In genomic region chr1:153048147-153048878, GRCm38 (mm10) we compare ENCODE assay signal across 8 mouse cellular contexts.
DNase-seq lines count a peak whose midpoint lies in the region; ATAC-seq and TF ChIP-seq lines count a peak whose summit lies in the region.

No protein-coding gene starts in this region.

- ATAC-seq in intestine, embryonic 15.5 days, result peak; percentile 79

- no peak overlapping the region for H3K4me3 ChIP-seq in intestine, embryonic 15.5 days (replicated peaks)
- no peak overlapping the region for H3K4me3 ChIP-seq in small intestine, adult 2 months (ENCODE audit: low read depth, low read length)

- 39% methylated on average over 14 of the region's 14 CpGs for WGBS in intestine, embryonic 15.5 days
- WGBS in small intestine, adult 2 months, result 53% methylated on average over 14 of the region's 14 CpGs

- peak; percentile 73 for DNase-seq in NIH3T3 (ENCODE audit: low read depth)
- DNase-seq in cerebellum, adult 11 months, result peak; percentile 55
- peak; percentile 52 for DNase-seq in gastrocnemius, postnatal 10 days
- peak; percentile 85 for DNase-seq in lung, postnatal 10 days
- no peak for DNase-seq in thymus, postnatal 14 days
- no peak for DNase-seq in frontal cortex, postnatal 10 days (ENCODE audit: low spot score in 2 of 2)

- H3K4me2 ChIP-seq in intestine, embryonic 15.5 days (replicated peaks), result no peak overlapping the region

- H3K27ac ChIP-seq in intestine, embryonic 15.5 days, result no peak overlapping the region
- H3K27ac ChIP-seq in small intestine, adult 2 months (ENCODE audit: insufficient read depth, low read depth, low read length), result no peak overlapping the region; the same call in 1 of the 2 replicates

- H3K9me3 ChIP-seq in intestine, embryonic 15.5 days, result no peaks in the 10 kb centered on the region

- no peaks in the 10 kb centered on the region for H3K36me3 ChIP-seq in intestine, embryonic 15.5 days
- H3K36me3 ChIP-seq in small intestine, adult 2 months (ENCODE audit: control insufficient read depth, insufficient read depth, low read length), result no peaks in the 10 kb centered on the region

- H3K27me3 ChIP-seq in intestine, embryonic 15.5 days (replicated peaks), result no peaks in the 10 kb centered on the region
- no peaks in the 10 kb centered on the region for H3K27me3 ChIP-seq in small intestine, adult 2 months (ENCODE audit: control insufficient read depth, insufficient read depth, low read length)

- H3K4me1 ChIP-seq in intestine, embryonic 15.5 days (replicated peaks), result 0 out of 2 replicates have a peak, but pooled peaks cover 4% of the 10 kb centered on the region
- no peaks in the 10 kb centered on the region for H3K4me1 ChIP-seq in small intestine, adult 2 months (ENCODE audit: control insufficient read depth, insufficient read depth, insufficient read length, low read length)

- no peak overlapping the region for H3K9ac ChIP-seq in intestine, embryonic 15.5 days

- TF ChIP-seq POLR2A in small intestine, adult 2 months (IDR thresholded peaks at IDR 0.05; ENCODE audit: low read depth, low read length), result no peak

- peak; percentile 27; the same call in 1 of the 2 replicates for TF ChIP-seq CTCF in small intestine, adult 2 months (IDR thresholded peaks at IDR 0.05; ENCODE audit: extremely low read depth, insufficient read length, insufficient replicate concordance, low read depth, low read length)

Comparison
In these comparisons a context has a peak if more than half of its experiments do, and no peak if none do; other contexts are left out.
1. DNase-seq: peak in NIH3T3 (single experiment), cerebellum, adult 11 months (single experiment), gastrocnemius, postnatal 10 days (single experiment) and lung, postnatal 10 days (single experiment); none in thymus, postnatal 14 days (single experiment) and frontal cortex, postnatal 10 days (0 of 2).